Mouse (Mus musculus) forebrain, embryonic 12.5 days (tissue): ENCODE measurements around the gene Pnpla5. TPM values are rescaled to one million over a fixed set of nuclear protein-coding genes. Genes with fewer than 3 reads are reported as not detected.

Source experiments
- microRNA-seq: library from miRNA; unstranded; fragments of <30 nt; microRNA quantifications from one replicate; pipeline ENCODE4, GENCODE M21; 2017
- polyA plus RNA-seq: library from polyadenylated mRNA; unstranded; fragments of >200 nt; fragmentation: Nextera tagmentation; extraction: Ambion mirVana; gene quantifications from 2 replicates; pipeline ENCODE4 v1.2.1, GENCODE M21; 2016

The Pnpla5 gene
- polyA plus RNA-seq, 1 experiment from 2014 or later: not detected

Small RNA genes lying within 50 kb of the gene (microRNA-seq; reads per million reads assigned to microRNA genes)
- gene Mir6392: not detected

Other genes with a start within 250 kb of the Pnpla5 start
- gene Efcab6, start 57.8 kb downstream of the Pnpla5 start, polyA plus RNA-seq: 0.58 and 1.3 TPM in 2 replicates
- 21.7 and 23.3 TPM in 2 replicates for gene Sult4a1, start 17.4 kb downstream of the Pnpla5 start, polyA plus RNA-seq
- gene Pnpla3, start 44.7 kb upstream of the Pnpla5 start, polyA plus RNA-seq: 2.1 and 3.0 TPM in 2 replicates
- 94.9 and 95.9 TPM in 2 replicates for gene Samm50, start 69.1 kb upstream of the Pnpla5 start, polyA plus RNA-seq
- 2.0 and 2.4 TPM in 2 replicates for gene Parvb, start 108.9 kb upstream of the Pnpla5 start, polyA plus RNA-seq
- gene Parvg, start 200.9 kb upstream of the Pnpla5 start, polyA plus RNA-seq: 0.60 and 0.61 TPM in 2 replicates